Mouse (Mus musculus) G1E (cell line): ENCODE results near the gene Herc1.

Source experiments
- CTCF ChIP-seq: IDR thresholded peaks from 2 replicates; pipeline ENCODE4 v1.5.1; 2012; ENCODE audit warnings: low read depth, low read length, inconsistent platforms, mixed read lengths
- POLR2AphosphoS5 ChIP-seq: IDR thresholded peaks from 2 replicates; pipeline ENCODE4 v1.6.1; 2012; ENCODE audit warnings: low read depth, low read length, inconsistent platforms; ENCODE audit not compliant: insufficient replicate concordance
- TAL1 ChIP-seq: conservative IDR thresholded peaks from 2 replicates; pipeline ENCODE4 v1.6.1; 2012; ENCODE audit warnings: low read depth, low read length, inconsistent platforms, mixed read lengths

GRCm38 (mm10) chr9:66350788-66351430 lies 659 bp downstream of the Herc1 start:
- TF ChIP-seq TAL1 (no peak), CTCF (no peak), POLR2AphosphoS5 (no peak)
